Mouse (Mus musculus) embryonic facial prominence, embryonic 15.5 days (tissue): ENCODE measurements around the gene Gm20388. TPM values are rescaled to one million over a fixed set of nuclear protein-coding genes. Genes with fewer than 3 reads are reported as not detected.

ENCODE experiments used
- ATAC-seq: fragments of 200-750 bp; cut with Nextera tagmentation; 2 replicates; pipeline ENCODE4 v1.8.0; 2017; ENCODE audit warnings: low read depth, moderate TSS enrichment; ENCODE audit not compliant: insufficient number of reproducible peaks, low FRiP score, low TSS enrichment
- H3K27ac ChIP-seq: fragments of 300-500 bp; sonication (generic); replicated peaks from 2 replicates; pipeline ENCODE4 v1.5.1; 2015; ENCODE audit warnings: mild to moderate bottlenecking, inconsistent platforms
- H3K27me3 ChIP-seq: fragments of 300-500 bp; sonication (generic); 2 replicates; pipeline ENCODE4 v1.6.1; 2015; ENCODE audit warnings: inconsistent platforms
- H3K36me3 ChIP-seq: fragments of 300-500 bp; sonication (generic); 2 replicates; pipeline ENCODE4 v1.6.1; 2015; ENCODE audit warnings: mild to moderate bottlenecking, inconsistent platforms
- H3K4me1 ChIP-seq: fragments of 300-500 bp; sonication (generic); 2 replicates; pipeline ENCODE4 v1.6.1; 2015; ENCODE audit warnings: inconsistent platforms
- H3K4me2 ChIP-seq: fragments of 300-500 bp; sonication (generic); replicated peaks from 2 replicates; pipeline ENCODE4 v1.6.1; 2015; ENCODE audit warnings: mild to moderate bottlenecking, inconsistent platforms
- H3K4me3 ChIP-seq: fragments of 300-500 bp; sonication (generic); replicated peaks from 2 replicates; pipeline ENCODE4 v1.5.1; 2015; ENCODE audit warnings: mild to moderate bottlenecking, inconsistent platforms
- H3K9ac ChIP-seq: fragments of 300-500 bp; sonication (generic); 2 replicates; pipeline ENCODE4 v1.6.1; 2015; ENCODE audit warnings: inconsistent platforms
- H3K9me3 ChIP-seq: fragments of 300-500 bp; sonication (generic); replicated peaks from 2 replicates; pipeline ENCODE4 v1.6.1; 2016; ENCODE audit warnings: inconsistent platforms
- WGBS: fragments of 180-500 bp; shearing (Covaris S2); methylation state at CpG from one replicate; pipeline ENCODE4 v1.1.7; 2015; 5-methylcytosine and 5-hydroxymethylcytosine counted together
- polyA plus RNA-seq: library from polyadenylated mRNA; unstranded; fragments of >200 nt; fragmentation: Nextera tagmentation; extraction: Ambion mirVana; gene quantifications from 2 replicates; pipeline ENCODE4 v1.2.1, GENCODE M21; 2015

The Gm20388 gene
- polyA plus RNA-seq, 1 experiment from 2014 or later: 8.0 TPM

DNA sequence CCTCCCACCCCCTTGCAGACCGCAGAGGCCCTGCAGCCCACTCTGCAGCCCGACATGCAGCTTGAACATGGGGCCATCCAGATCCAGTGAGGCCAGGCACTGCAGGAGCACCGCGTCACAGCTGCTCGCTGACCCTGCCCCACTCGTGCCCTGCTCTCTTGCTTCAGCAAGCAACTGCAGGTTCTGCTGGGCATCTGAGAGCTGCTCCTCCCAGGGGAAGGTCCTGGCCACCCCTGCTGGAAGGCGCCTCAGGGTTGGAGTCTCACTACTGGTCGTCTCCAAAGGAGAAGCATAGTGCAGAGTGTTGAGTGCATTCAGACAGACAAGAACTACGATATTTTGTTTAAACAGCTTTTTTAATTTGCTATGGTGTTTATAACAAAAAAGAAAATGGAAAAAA is 2114.9 kb downstream of the Gm20388 start:
- peaks cover 25% of the 10 kb centered on the region for H3K4me1 ChIP-seq
- no peak overlapping the region for H3K4me3 ChIP-seq
- no peak overlapping the region for H3K9ac ChIP-seq
- no peak overlapping the region for H3K27ac ChIP-seq
- ATAC-seq: no peak
- H3K27me3 ChIP-seq: no peaks in the 10 kb centered on the region
- H3K36me3 ChIP-seq: peaks cover 32% of the 10 kb centered on the region
- WGBS: 83% methylated on average over 9 of the region's 9 CpGs
- H3K4me2 ChIP-seq: no peak overlapping the region
- H3K9me3 ChIP-seq: no peaks in the 10 kb centered on the region

DNA sequence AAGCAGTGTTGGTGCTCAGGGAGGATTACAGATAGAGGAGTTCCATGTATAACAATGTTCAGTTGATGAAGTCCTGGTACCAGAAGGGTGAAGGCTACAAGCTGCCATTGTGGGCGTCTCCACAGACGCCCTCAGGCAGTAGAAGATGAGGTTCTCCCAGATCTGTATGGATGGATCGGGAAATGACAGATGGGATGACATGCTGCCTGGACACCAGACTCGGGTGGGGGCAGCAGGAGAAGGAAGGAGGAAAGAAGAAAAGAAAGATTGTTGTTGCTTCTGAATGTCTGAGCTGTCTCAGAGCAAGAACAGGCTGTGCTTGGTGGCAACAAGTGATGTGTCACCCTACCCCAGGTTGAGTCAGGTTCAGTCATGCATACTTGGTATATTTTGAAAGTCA is 2117.5 kb downstream of the Gm20388 start:
- H3K36me3 ChIP-seq: peaks cover 32% of the 10 kb centered on the region
- H3K9me3 ChIP-seq: no peaks in the 10 kb centered on the region
- H3K4me3 ChIP-seq: no peak overlapping the region
- H3K27me3 ChIP-seq: no peaks in the 10 kb centered on the region
- no peak overlapping the region for H3K27ac ChIP-seq
- peaks cover 18% of the 10 kb centered on the region for H3K4me1 ChIP-seq
- no peak for ATAC-seq
- WGBS: 66% methylated on average over 4 of the region's 4 CpGs
- no peak overlapping the region for H3K9ac ChIP-seq
- H3K4me2 ChIP-seq: no peak overlapping the region

DNA sequence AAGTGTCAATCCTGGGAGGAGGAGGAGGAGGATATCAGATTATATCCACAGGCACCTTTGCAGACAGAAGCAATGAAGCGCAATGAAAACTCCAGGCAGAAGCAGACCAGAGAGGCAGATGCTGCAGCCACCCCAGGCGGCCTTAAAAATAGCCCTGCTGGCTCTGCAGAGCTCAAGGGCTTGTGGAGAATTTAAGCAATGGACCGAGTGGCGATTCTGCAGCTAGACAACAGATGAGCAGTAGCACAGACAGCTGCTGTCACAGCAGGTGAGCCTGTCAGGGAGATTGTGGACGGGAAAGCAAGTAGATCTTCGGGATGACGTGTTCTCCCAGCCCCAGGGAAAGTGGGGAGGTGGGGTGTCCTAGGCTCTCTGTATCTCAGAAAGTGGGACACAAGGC is 2120.3 kb downstream of the Gm20388 start:
- H3K9ac ChIP-seq: no peak overlapping the region
- ATAC-seq: no peak

GRCm38 (mm10) chr8:122032741-122033140 is 2122.1 kb downstream of the Gm20388 start:
- 64% methylated on average over 9 of the region's 9 CpGs for WGBS
- H3K36me3 ChIP-seq: no peaks in the 10 kb centered on the region

More for the DNA sequence above, 2120.3 kb downstream of the Gm20388 start:
- H3K27ac ChIP-seq: no peak overlapping the region
- peaks cover 24% of the 10 kb centered on the region for H3K4me1 ChIP-seq
- peaks cover 10% of the 10 kb centered on the region for H3K36me3 ChIP-seq
- 27% methylated on average over 7 of the region's 7 CpGs for whole genome bisulfite sequencing
- no peak overlapping the region for H3K4me2 ChIP-seq
- H3K27me3 ChIP-seq: no peaks in the 10 kb centered on the region
- H3K4me3 ChIP-seq: no peak overlapping the region
- H3K9me3 ChIP-seq: no peaks in the 10 kb centered on the region

GRCm38 (mm10) chr8:122035543-122035942 is 2124.9 kb downstream of the Gm20388 start:
- no peak for ATAC-seq
- 74% methylated on average over 7 of the region's 7 CpGs for whole genome bisulfite sequencing

More at GRCm38 (mm10) chr8:122032741-122033140, 2122.1 kb downstream of the Gm20388 start:
- H3K4me1 ChIP-seq: peaks cover 24% of the 10 kb centered on the region
- H3K9ac ChIP-seq: no peak overlapping the region
- no peak overlapping the region for H3K27ac ChIP-seq
- H3K4me2 ChIP-seq: no peak overlapping the region
- H3K9me3 ChIP-seq: no peaks in the 10 kb centered on the region
- no peak for ATAC-seq
- no peak overlapping the region for H3K4me3 ChIP-seq
- no peaks in the 10 kb centered on the region for H3K27me3 ChIP-seq

DNA sequence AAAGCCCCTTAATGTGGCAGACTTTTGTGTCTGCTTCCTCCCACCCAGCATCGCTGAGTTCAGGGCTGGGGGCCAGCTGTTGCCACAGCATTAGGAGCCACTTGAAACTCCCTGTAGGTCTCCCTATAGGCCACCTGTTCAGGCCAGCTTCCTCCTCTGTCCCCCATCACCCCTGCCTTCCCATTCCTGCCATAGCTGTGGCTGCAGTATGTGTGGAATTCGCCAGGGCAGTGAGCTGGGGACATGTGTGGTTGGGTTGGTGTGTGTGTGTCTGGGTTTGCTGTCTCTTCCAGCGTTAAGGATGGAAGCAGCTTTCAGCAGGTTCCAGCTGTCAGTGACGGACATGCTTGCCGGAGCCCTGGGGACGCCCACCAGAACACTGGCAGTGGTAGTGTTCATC is 2125.7 kb downstream of the Gm20388 start:
- Histone ChIP-seq H3K4me1 (peaks cover 19% of the 10 kb centered on the region), H3K4me3 (no peak overlapping the region), H3K4me2 (no peak overlapping the region), H3K27me3 (no peaks in the 10 kb centered on the region), H3K36me3 (no peaks in the 10 kb centered on the region), H3K27ac (no peak overlapping the region), H3K9ac (no peak overlapping the region), H3K9me3 (no peaks in the 10 kb centered on the region)
- WGBS: 50% methylated on average over 6 of the region's 6 CpGs
- peak; percentile 63; the same call in 1 of the 2 replicates for ATAC-seq

More at GRCm38 (mm10) chr8:122035543-122035942, 2124.9 kb downstream of the Gm20388 start:
- no peak overlapping the region for H3K27ac ChIP-seq
- H3K27me3 ChIP-seq: no peaks in the 10 kb centered on the region
- no peak overlapping the region for H3K9ac ChIP-seq
- no peak overlapping the region for H3K4me3 ChIP-seq
- no peaks in the 10 kb centered on the region for H3K36me3 ChIP-seq
- H3K4me2 ChIP-seq: no peak overlapping the region
- H3K9me3 ChIP-seq: no peaks in the 10 kb centered on the region
- peaks cover 24% of the 10 kb centered on the region for H3K4me1 ChIP-seq

GRCm38 (mm10) chr8:122037279-122037678 is 2126.6 kb downstream of the Gm20388 start:
- Histone ChIP-seq H3K4me2 (no peak overlapping the region), H3K9ac (no peak overlapping the region), H3K27me3 (no peaks in the 10 kb centered on the region), H3K4me1 (peaks cover 13% of the 10 kb centered on the region), H3K9me3 (no peaks in the 10 kb centered on the region), H3K36me3 (no peaks in the 10 kb centered on the region), H3K4me3 (no peak overlapping the region), H3K27ac (no peak overlapping the region)
- 70% methylated on average over 7 of the region's 7 CpGs for WGBS
- ATAC-seq: no peak

DNA sequence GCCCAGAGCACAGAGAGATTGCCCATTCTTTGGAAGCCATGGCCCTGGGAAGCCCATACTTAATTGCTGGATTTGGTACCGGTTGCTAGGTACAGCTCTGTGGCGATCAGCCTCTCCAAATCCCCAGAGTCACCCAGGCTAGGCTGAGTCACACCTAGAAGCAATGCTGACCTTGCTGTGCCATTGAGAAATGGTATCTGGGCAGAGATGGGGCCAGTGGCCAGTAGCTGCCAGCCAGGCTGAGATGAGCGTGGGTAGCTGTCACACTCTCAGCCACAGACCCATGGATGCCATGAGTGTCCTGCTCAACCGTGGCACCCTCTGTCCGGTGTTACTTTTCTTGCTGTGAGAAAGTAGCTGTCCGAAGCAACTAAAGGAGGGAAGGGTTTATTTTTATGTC is 2127.4 kb downstream of the Gm20388 start:
- Histone ChIP-seq H3K9me3 (no peaks in the 10 kb centered on the region), H3K9ac (no peak overlapping the region), H3K4me1 (peaks cover 16% of the 10 kb centered on the region), H3K4me2 (no peak overlapping the region), H3K36me3 (no peaks in the 10 kb centered on the region), H3K4me3 (no peak overlapping the region), H3K27ac (no peak overlapping the region), H3K27me3 (no peaks in the 10 kb centered on the region)
- WGBS: 88% methylated on average over 6 of the region's 6 CpGs
- no peak for ATAC-seq

GRCm38 (mm10) chr8:122039452-122039851 is 2128.8 kb downstream of the Gm20388 start:
- H3K27ac ChIP-seq: no peak overlapping the region
- peaks cover 30% of the 10 kb centered on the region for H3K4me1 ChIP-seq
- H3K4me3 ChIP-seq: no peak overlapping the region
- no peaks in the 10 kb centered on the region for H3K27me3 ChIP-seq
- no peak overlapping the region for H3K4me2 ChIP-seq
- WGBS: 86% methylated on average over 4 of the region's 4 CpGs
- no peak for ATAC-seq
- no peaks in the 10 kb centered on the region for H3K9me3 ChIP-seq
- no peaks in the 10 kb centered on the region for H3K36me3 ChIP-seq
- H3K9ac ChIP-seq: no peak overlapping the region

DNA sequence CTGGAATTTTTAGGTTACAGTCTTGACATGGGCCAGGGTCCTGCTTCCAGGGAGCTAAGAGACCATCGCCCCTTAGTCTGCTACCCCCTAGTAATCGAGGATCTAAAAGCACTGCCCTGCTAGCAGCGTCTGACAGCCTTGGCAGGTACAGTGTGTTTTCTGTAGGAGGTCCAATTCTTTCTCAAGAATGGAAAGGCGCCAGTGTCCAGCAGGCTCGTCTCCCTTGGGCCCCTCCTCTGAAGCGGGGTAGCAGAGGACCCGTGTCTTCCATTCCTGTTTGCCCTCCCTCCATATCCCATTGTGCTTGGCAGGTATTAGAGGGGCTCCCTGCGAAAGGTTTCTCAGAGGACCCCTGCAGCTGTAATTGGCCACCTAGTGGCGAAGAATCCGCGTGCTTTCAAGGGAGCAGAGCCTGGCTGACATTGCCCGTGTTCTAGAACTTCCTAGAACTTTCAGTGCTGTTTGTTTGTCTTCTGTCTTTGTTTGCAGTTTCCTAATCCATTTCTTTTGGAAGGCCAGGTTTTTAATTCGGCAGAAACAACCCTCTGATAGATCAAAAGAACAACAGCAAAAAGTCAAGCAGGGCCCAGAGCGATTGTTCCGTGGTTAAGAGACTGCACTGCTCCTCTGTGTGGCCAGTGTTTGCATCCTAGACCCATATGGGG is 2136.7 kb downstream of the Gm20388 start:
- 56% methylated on average over 15 of the region's 15 CpGs for WGBS
- peaks cover 43% of the 10 kb centered on the region for H3K4me1 ChIP-seq
- H3K27ac ChIP-seq: no peak overlapping the region
- H3K4me3 ChIP-seq: no peak overlapping the region
- ATAC-seq: no peak
- H3K9me3 ChIP-seq: no peaks in the 10 kb centered on the region
- H3K36me3 ChIP-seq: no peaks in the 10 kb centered on the region
- H3K27me3 ChIP-seq: 0 out of 2 replicates have a peak, but pooled peaks cover 3% of the 10 kb centered on the region
- H3K4me2 ChIP-seq: no peak overlapping the region
- no peak overlapping the region for H3K9ac ChIP-seq

- 80% methylated on average over 4 of the region's 4 CpGs for WGBS
- Histone ChIP-seq H3K27ac (no peak overlapping the region), H3K36me3 (no peaks in the 10 kb centered on the region), H3K27me3 (0 out of 2 replicates have a peak, but pooled peaks cover 3% of the 10 kb centered on the region), H3K4me1 (peaks cover 31% of the 10 kb centered on the region), H3K4me3 (no peak overlapping the region), H3K9ac (no peak overlapping the region), H3K4me2 (no peak overlapping the region), H3K9me3 (no peaks in the 10 kb centered on the region)
- ATAC-seq: no peak
These were observed 2138.6 kb downstream of the Gm20388 start for GRCm38 (mm10) chr8:122049266-122049665.

DNA sequence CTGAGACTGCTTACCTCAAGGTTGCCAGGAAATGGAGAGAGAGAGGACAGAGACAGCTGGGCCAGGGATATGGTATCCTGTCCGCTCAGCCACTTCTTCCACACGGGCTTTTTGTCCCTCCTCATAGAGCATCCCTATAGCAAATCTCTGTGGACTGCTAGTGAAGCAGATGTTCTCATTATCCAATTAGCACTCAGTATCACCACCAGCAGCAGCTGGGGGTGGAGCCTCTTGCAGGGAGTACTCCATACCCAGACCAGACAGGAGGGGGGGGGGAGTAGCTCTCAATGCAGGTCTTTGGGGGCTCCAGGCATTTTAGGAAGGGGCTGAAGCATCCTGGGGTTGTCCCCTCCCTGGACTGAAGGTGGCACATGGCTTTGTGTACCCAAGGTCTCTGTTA is 2139.3 kb downstream of the Gm20388 start:
- Histone ChIP-seq H3K27ac (no peak overlapping the region), H3K36me3 (no peaks in the 10 kb centered on the region), H3K4me1 (peaks cover 31% of the 10 kb centered on the region), H3K4me2 (no peak overlapping the region), H3K4me3 (no peak overlapping the region), H3K9me3 (no peaks in the 10 kb centered on the region), H3K9ac (no peak overlapping the region), H3K27me3 (0 out of 2 replicates have a peak, but pooled peaks cover 3% of the 10 kb centered on the region)
- no peak for ATAC-seq
- 62% methylated on average over 2 of the region's 2 CpGs for WGBS
